Mouse (Mus musculus) skeletal muscle tissue, adult 2 months (tissue): ENCODE measurements around the gene Abhd4.

ENCODE experiments used
- DNase-seq: peaks from one replicate; pipeline ENCODE4 v3.0.0-alpha.2; 2012; ENCODE audit warnings: low read depth, low spot score

Abhd4 gene

DNA sequence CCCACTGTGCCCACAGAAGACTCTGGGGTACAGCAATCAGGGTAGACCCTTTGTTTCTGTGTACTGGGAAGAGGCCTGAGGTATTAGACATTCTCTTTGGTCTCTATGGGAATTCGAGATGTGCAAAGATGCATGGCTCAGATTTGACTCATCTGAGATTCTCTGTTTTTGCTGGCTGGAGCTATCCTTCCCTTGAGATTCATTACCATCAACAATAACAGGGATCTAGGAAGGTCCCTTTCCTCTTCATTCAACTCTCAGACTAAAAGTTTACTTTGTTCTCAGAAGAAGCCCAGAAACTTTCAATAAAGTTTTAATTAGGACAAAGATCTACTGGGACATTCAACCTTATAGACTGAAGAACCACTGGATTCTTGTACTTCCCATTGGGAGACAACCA is 30.9 kb downstream of the Abhd4 start, which contains the start of gene Olfr49:
TSS of gene Olfr49 (minus strand) at position 101 of the 400 bp plus-strand sequence.
- DNase-seq = no peak

DNA sequence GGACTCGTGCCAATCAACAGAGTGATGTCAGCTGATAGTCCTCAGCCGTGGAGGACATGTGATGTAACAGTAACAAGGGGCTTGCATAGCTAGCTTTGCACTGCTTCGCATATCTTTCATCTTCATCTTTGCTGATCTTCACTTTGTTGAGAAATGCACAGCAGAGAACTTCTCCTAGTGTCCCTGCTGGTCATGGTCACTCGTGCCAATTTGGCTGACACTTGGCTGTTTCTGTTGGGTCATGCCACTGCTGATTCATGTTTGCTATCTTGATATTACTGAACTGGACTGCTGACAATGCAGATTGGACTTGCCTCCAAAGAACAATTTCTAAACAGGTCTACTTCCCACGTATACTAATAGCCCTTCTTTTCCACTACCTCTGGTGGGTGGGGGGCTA is 46.1 kb downstream of the Abhd4 start:
- DNase-seq = no peak

DNA sequence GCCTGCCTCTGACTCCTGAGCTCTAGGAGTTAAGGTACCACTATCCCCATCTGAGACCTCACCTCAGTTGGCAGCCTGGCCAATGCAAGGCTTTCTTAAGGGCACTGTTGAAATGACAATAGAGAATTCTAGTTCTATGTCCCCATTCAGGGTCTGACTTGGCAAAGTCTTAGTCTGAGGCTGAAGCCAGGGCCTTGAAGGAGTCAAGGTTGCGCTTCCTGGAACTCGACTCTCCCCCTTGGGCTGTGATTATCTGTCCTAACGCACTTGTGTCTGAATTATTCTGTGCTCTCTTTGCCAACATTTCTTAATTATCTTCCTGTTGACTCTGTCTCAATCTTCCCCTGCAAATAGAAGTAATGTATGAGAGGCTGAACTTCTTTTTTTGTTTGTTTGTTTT is 46.7 kb downstream of the Abhd4 start:
- no peak for DNase-seq

DNA sequence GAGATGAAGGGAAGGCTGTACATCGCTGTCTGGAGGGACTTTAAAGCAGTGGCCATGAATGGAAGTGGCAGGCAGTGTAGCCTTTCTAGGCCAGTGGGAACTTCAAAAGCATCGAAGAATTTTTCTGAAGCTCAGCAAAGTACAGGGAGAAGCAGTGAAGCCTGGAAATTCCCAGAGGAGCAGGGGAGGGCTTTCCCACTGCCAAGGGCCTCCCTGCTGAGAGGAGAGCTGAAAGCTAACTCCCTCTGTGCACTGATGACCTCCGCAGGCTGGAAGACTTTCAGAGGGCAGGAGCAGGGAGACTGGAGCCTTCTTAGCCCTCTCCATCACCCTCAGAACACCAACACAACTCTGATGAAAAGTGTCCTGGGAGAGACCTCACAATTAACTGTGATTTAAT is 57.8 kb downstream of the Abhd4 start:
- no peak for DNase-seq
